Mouse (Mus musculus): ENCODE measurements around the gene P4ha3. TPM values are rescaled to one million over a fixed set of nuclear protein-coding genes. Genes with fewer than 3 reads are reported as not detected.

P4ha3 gene
- polyA plus RNA-seq, 1 experiment from 2014 or later: 6.8 TPM

DNA sequence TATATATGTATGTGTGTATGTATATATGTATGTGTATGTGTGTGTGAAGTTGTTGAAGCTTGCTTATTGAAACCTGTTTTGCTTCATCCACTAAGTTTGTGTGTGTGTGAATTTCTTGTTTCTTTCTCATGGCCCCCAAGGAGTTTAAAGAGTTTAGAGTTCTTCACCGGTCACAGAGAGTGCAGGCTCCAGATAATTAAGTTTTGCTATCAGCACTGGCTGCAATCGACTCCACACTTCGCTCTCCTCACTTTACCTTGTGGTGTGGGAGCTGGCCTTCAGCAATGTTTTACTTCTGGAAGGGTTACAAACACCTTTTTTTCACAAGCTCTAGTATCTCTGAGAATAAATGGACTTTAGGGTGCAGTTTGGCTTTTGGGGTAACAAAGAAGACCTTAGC lies 45.9 kb downstream of the P4ha3 start:
- H3K4me2 ChIP-seq (ENCODE audit: low read length): no peak overlapping the region
- 94% methylated on average over 3 of the region's 3 CpGs for WGBS
- H3K4me3 ChIP-seq (replicated peaks; ENCODE audit: low read depth, low read length): no peak overlapping the region
- no peak for DNase-seq
- peaks cover 91% of the 10 kb centered on the region for H3K36me3 ChIP-seq (ENCODE audit: control insufficient read depth, insufficient read depth, low read length)
- no peak for ATAC-seq (ENCODE audit: low FRiP score, low TSS enrichment)
- no peak overlapping the region for H3K9ac ChIP-seq (replicated peaks; ENCODE audit: low read length)
- no peaks in the 10 kb centered on the region for H3K27me3 ChIP-seq (ENCODE audit: control insufficient read depth, insufficient read depth, low read length)
- no peak overlapping the region for H3K27ac ChIP-seq (replicated peaks; ENCODE audit: low read depth, low read length)
- H3K9me3 ChIP-seq (ENCODE audit: control insufficient read depth, low read length): no peaks in the 10 kb centered on the region
- H3K4me1 ChIP-seq (ENCODE audit: control insufficient read depth, insufficient read depth, low read length): no peaks in the 10 kb centered on the region

GRCm38 (mm10) chr7:100335921-100336320 lies 50.6 kb downstream of the P4ha3 start:
- no peak overlapping the region for H3K9ac ChIP-seq (replicated peaks; ENCODE audit: low read length)
- no peaks in the 10 kb centered on the region for H3K9me3 ChIP-seq (ENCODE audit: control insufficient read depth, low read length)
- H3K27ac ChIP-seq (replicated peaks; ENCODE audit: low read depth, low read length): no peak overlapping the region
- no peak for ATAC-seq (ENCODE audit: low FRiP score, low TSS enrichment)
- no peaks in the 10 kb centered on the region for H3K4me1 ChIP-seq (ENCODE audit: control insufficient read depth, insufficient read depth, low read length)
- WGBS: 94% methylated on average over 2 of the region's 2 CpGs
- peaks cover 94% of the 10 kb centered on the region for H3K36me3 ChIP-seq (ENCODE audit: control insufficient read depth, insufficient read depth, low read length)
- H3K4me3 ChIP-seq (replicated peaks; ENCODE audit: low read depth, low read length): no peak overlapping the region
- DNase-seq: no peak
- H3K4me2 ChIP-seq (ENCODE audit: low read length): no peak overlapping the region
- no peaks in the 10 kb centered on the region for H3K27me3 ChIP-seq (ENCODE audit: control insufficient read depth, insufficient read depth, low read length)

DNA sequence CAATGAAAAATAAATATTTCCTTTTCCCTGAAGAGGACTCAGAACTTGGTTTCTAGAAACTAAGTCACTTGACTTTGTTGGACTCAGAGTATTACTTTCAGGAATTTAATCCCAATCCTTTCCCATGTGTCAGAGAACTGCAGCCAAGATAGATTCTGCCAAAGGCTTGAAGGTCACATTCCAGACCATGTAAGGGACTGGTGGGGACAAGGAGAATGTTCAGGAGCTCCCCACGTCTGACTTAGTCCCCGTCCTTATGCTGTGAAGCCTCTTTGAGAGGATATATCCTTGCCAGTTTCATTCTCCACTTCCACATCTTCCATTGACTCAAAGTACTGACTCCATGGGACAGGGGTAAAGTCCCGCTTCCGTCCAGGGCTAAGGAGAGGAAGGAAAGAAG lies 69.7 kb downstream of the P4ha3 start:
- H3K4me3 ChIP-seq (replicated peaks; ENCODE audit: low read depth, low read length): no peak overlapping the region
- H3K4me2 ChIP-seq (ENCODE audit: low read length): no peak overlapping the region
- 88% methylated on average over 4 of the region's 4 CpGs for WGBS
- peaks cover 32% of the 10 kb centered on the region for H3K36me3 ChIP-seq (ENCODE audit: control insufficient read depth, insufficient read depth, low read length)
- ATAC-seq (ENCODE audit: low FRiP score, low TSS enrichment): no peak
- no peaks in the 10 kb centered on the region for H3K9me3 ChIP-seq (ENCODE audit: control insufficient read depth, low read length)
- H3K4me1 ChIP-seq (ENCODE audit: control insufficient read depth, insufficient read depth, low read length): no peaks in the 10 kb centered on the region
- no peak overlapping the region for H3K9ac ChIP-seq (replicated peaks; ENCODE audit: low read length)
- DNase-seq: no peak
- H3K27ac ChIP-seq (replicated peaks; ENCODE audit: low read depth, low read length): no peak overlapping the region
- no peaks in the 10 kb centered on the region for H3K27me3 ChIP-seq (ENCODE audit: control insufficient read depth, insufficient read depth, low read length)

- Histone ChIP-seq H3K9me3 (ENCODE audit: control insufficient read depth, low read length) (no peaks in the 10 kb centered on the region), H3K9ac (replicated peaks; ENCODE audit: low read length) (no peak overlapping the region), H3K4me1 (ENCODE audit: control insufficient read depth, insufficient read depth, low read length) (no peaks in the 10 kb centered on the region), H3K4me2 (ENCODE audit: low read length) (no peak overlapping the region), H3K36me3 (ENCODE audit: control insufficient read depth, insufficient read depth, low read length) (peaks cover 23% of the 10 kb centered on the region), H3K4me3 (replicated peaks; ENCODE audit: low read depth, low read length) (no peak overlapping the region), H3K27me3 (ENCODE audit: control insufficient read depth, insufficient read depth, low read length) (no peaks in the 10 kb centered on the region), H3K27ac (replicated peaks; ENCODE audit: low read depth, low read length) (no peak overlapping the region)
- DNase-seq (no peak), ATAC-seq (ENCODE audit: low FRiP score, low TSS enrichment) (no peak)
- 80% methylated on average over 5 of the region's 5 CpGs for WGBS
Measured at GRCm38 (mm10) chr7:100356324-100356723, 71.0 kb downstream of the P4ha3 start.

- ATAC-seq (ENCODE audit: low FRiP score, low TSS enrichment): no peak
- Histone ChIP-seq H3K9ac (replicated peaks; ENCODE audit: low read length) (no peak overlapping the region), H3K27me3 (ENCODE audit: control insufficient read depth, insufficient read depth, low read length) (no peaks in the 10 kb centered on the region), H3K4me1 (ENCODE audit: control insufficient read depth, insufficient read depth, low read length) (no peaks in the 10 kb centered on the region), H3K4me2 (ENCODE audit: low read length) (no peak overlapping the region), H3K4me3 (replicated peaks; ENCODE audit: low read depth, low read length) (no peak overlapping the region), H3K9me3 (ENCODE audit: control insufficient read depth, low read length) (no peaks in the 10 kb centered on the region), H3K36me3 (ENCODE audit: control insufficient read depth, insufficient read depth, low read length) (peaks cover 20% of the 10 kb centered on the region), H3K27ac (replicated peaks; ENCODE audit: low read depth, low read length) (no peak overlapping the region)
- DNase-seq: no peak
- 96% methylated on average over 1 of the region's 1 CpGs for WGBS
Measured at GRCm38 (mm10) chr7:100356768-100357167, 71.4 kb downstream of the P4ha3 start.

- DNase-seq: no peak
- Histone ChIP-seq H3K9me3 (ENCODE audit: control insufficient read depth, low read length) (no peaks in the 10 kb centered on the region), H3K4me2 (ENCODE audit: low read length) (no peak overlapping the region), H3K27me3 (ENCODE audit: control insufficient read depth, insufficient read depth, low read length) (no peaks in the 10 kb centered on the region), H3K4me1 (ENCODE audit: control insufficient read depth, insufficient read depth, low read length) (no peaks in the 10 kb centered on the region), H3K9ac (replicated peaks; ENCODE audit: low read length) (no peak overlapping the region), H3K27ac (replicated peaks; ENCODE audit: low read depth, low read length) (no peak overlapping the region), H3K4me3 (replicated peaks; ENCODE audit: low read depth, low read length) (no peak overlapping the region), H3K36me3 (ENCODE audit: control insufficient read depth, insufficient read depth, low read length) (peaks cover 17% of the 10 kb centered on the region)
- ATAC-seq (ENCODE audit: low FRiP score, low TSS enrichment): no peak
Measured at GRCm38 (mm10) chr7:100357856-100358255, 72.5 kb downstream of the P4ha3 start.

- DNase-seq (no peak), ATAC-seq (ENCODE audit: low FRiP score, low TSS enrichment) (no peak)
- Histone ChIP-seq H3K9me3 (ENCODE audit: control insufficient read depth, low read length) (no peaks in the 10 kb centered on the region), H3K4me1 (ENCODE audit: control insufficient read depth, insufficient read depth, low read length) (no peaks in the 10 kb centered on the region), H3K36me3 (ENCODE audit: control insufficient read depth, insufficient read depth, low read length) (no peaks in the 10 kb centered on the region), H3K27me3 (ENCODE audit: control insufficient read depth, insufficient read depth, low read length) (no peaks in the 10 kb centered on the region), H3K9ac (replicated peaks; ENCODE audit: low read length) (no peak overlapping the region), H3K4me3 (replicated peaks; ENCODE audit: low read depth, low read length) (no peak overlapping the region), H3K4me2 (ENCODE audit: low read length) (no peak overlapping the region), H3K27ac (replicated peaks; ENCODE audit: low read depth, low read length) (no peak overlapping the region)
- WGBS: 92% methylated on average over 2 of the region's 2 CpGs
Measured at GRCm38 (mm10) chr7:100363162-100363561, 77.8 kb downstream of the P4ha3 start.

GRCm38 (mm10) chr7:100364888-100365287 lies 79.6 kb downstream of the P4ha3 start:
- Histone ChIP-seq H3K36me3 (ENCODE audit: control insufficient read depth, insufficient read depth, low read length) (no peaks in the 10 kb centered on the region), H3K27ac (replicated peaks; ENCODE audit: low read depth, low read length) (no peak overlapping the region), H3K9me3 (ENCODE audit: control insufficient read depth, low read length) (no peaks in the 10 kb centered on the region), H3K9ac (replicated peaks; ENCODE audit: low read length) (no peak overlapping the region), H3K4me2 (ENCODE audit: low read length) (no peak overlapping the region), H3K27me3 (ENCODE audit: control insufficient read depth, insufficient read depth, low read length) (no peaks in the 10 kb centered on the region), H3K4me3 (replicated peaks; ENCODE audit: low read depth, low read length) (no peak overlapping the region), H3K4me1 (ENCODE audit: control insufficient read depth, insufficient read depth, low read length) (peaks cover 7% of the 10 kb centered on the region; the same call in 1 of the 2 replicates)
- DNase-seq: no peak
- no peak for ATAC-seq (ENCODE audit: low FRiP score, low TSS enrichment)
- WGBS: 70% methylated on average over 6 of the region's 6 CpGs
